Mouse (Mus musculus) kidney, embryonic 16.5 days (tissue): ENCODE measurements at regions not wholly inside any gene's neighbourhood (a gene's known extent, or its start where the extent isn't known, plus 50 kb on each side); places are given as distances from the start of the nearest gene placed in this dataset.

ENCODE experiments used
- ATAC-seq: fragments of 200-750 bp; cut with Nextera tagmentation; 2 replicates; pipeline ENCODE4 v1.8.0; 2017; ENCODE audit warnings: moderate TSS enrichment; ENCODE audit not compliant: low FRiP score, low TSS enrichment
- H3K27ac ChIP-seq: fragments of 300-500 bp; sonication (generic); 2 replicates; pipeline ENCODE4 v1.5.1; 2014; ENCODE audit warnings: low read length
- H3K27me3 ChIP-seq: fragments of 300-500 bp; sonication (generic); 2 replicates; pipeline ENCODE4 v1.6.1; 2014; ENCODE audit warnings: low read length, control low read depth, mixed read lengths; ENCODE audit not compliant: insufficient read depth
- H3K36me3 ChIP-seq: fragments of 300-500 bp; sonication (generic); 2 replicates; pipeline ENCODE4 v1.6.1; 2014; ENCODE audit warnings: low read length, control low read depth, mixed read lengths; ENCODE audit not compliant: insufficient read depth
- H3K4me1 ChIP-seq: fragments of 300-500 bp; sonication (generic); 2 replicates; pipeline ENCODE4 v1.6.1; 2014; ENCODE audit warnings: low read length, control low read depth, mixed read lengths; ENCODE audit not compliant: insufficient read depth
- H3K4me2 ChIP-seq: fragments of 300-500 bp; sonication (generic); replicated peaks from 2 replicates; pipeline ENCODE4 v1.6.1; 2014; ENCODE audit warnings: low read depth, low read length
- H3K4me3 ChIP-seq: fragments of 300-500 bp; sonication (generic); 2 replicates; pipeline ENCODE4 v1.5.1; 2014; ENCODE audit warnings: mild to moderate bottlenecking, low read length
- H3K9ac ChIP-seq: fragments of 300-500 bp; sonication (generic); replicated peaks from 2 replicates; pipeline ENCODE4 v1.6.1; 2014; ENCODE audit warnings: low read length
- H3K9me3 ChIP-seq: fragments of 300-500 bp; sonication (generic); 2 replicates; pipeline ENCODE4 v1.6.1; 2016; ENCODE audit warnings: low read length, control low read depth
- WGBS: fragments of 180-500 bp; shearing (Covaris S2); extraction: QIAGEN DNeasy Blood & Tissue Kit; methylation state at CpG from one replicate; pipeline ENCODE4 v1.1.7; 2014; 5-methylcytosine and 5-hydroxymethylcytosine counted together

DNA sequence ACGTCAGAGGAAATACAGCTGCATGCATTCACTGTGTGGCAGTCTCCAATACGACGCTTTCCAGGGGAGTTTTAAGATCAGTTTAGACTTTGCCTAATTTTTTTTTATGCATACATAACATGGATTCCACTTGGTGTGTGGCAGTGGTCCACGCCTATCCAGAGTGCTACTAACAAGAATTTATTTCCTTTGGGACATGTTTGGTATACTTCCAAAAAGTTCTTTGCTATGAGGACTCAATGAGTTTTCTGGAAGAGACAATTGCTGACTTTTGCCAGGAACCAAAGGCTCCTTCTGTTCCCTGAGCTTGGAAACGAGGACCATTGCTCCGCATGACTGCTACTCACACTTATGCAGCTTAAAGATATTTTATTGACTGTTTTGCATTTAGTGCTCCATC, 59.2 kb downstream of the Marcks start:
- peak overlapping the region; percentile 77 for H3K27ac ChIP-seq
- no peak for ATAC-seq

DNA sequence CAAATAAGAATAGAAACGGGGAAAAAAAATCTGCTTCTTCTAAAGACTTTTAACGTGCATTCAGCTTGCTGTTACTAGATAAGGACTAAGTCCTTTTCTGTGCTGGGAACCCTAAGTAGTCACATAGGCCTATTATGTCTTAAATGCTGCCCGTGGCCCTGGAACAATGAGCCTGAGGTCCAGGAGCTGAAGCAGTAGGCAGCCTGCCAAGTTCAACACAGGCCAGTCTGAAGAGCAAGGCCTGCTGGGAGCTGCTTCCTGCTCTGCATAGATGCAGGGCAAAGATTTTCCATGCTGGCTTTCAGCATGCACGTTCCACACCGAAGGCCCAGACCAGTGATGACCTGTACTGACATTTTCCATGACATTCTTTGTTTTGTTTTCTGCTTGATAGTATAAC, 60.3 kb downstream of the Marcks start:
- H3K9ac ChIP-seq = no peak overlapping the region
- 27% methylated on average over 5 of the region's 5 CpGs for WGBS
- no peaks in the 10 kb centered on the region for H3K27me3 ChIP-seq
- peak; percentile 94 for ATAC-seq
- H3K9me3 ChIP-seq = no peaks in the 10 kb centered on the region
- no peak overlapping the region for H3K4me2 ChIP-seq
- no peaks in the 10 kb centered on the region for H3K36me3 ChIP-seq
- peaks cover 17% of the 10 kb centered on the region for H3K4me1 ChIP-seq
- H3K4me3 ChIP-seq = no peak overlapping the region
- peak overlapping the region; percentile 77 for H3K27ac ChIP-seq

More for the DNA sequence above, 59.2 kb downstream of the Marcks start:
- no peak overlapping the region for H3K4me3 ChIP-seq
- H3K27me3 ChIP-seq = no peaks in the 10 kb centered on the region
- H3K9ac ChIP-seq = no peak overlapping the region
- peaks cover 17% of the 10 kb centered on the region for H3K4me1 ChIP-seq
- H3K36me3 ChIP-seq = no peaks in the 10 kb centered on the region
- H3K4me2 ChIP-seq = no peak overlapping the region
- H3K9me3 ChIP-seq = no peaks in the 10 kb centered on the region
- WGBS = 66% methylated on average over 6 of the region's 6 CpGs

DNA sequence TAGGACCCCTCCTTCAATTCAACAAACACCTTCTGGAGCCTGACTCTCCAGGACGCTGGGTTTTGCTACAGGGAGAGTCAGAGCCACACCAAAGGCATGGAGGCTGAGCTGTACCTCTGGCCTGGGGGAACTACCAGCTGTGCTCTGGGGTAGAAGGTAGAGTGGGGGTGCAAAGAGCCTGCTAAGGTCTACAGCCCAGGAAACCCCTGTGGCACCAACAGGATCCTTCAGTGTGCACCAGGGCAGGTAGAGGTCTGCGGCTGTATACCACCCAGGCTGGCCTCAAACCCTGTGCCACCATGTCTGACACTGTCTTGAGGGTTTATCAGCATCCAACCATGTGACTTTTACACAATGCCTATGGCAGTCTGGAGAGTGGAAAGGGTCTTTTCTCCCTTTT, 61.0 kb downstream of the Marcks start:
- Histone ChIP-seq H3K9me3 (no peaks in the 10 kb centered on the region), H3K4me1 (peaks cover 17% of the 10 kb centered on the region), H3K9ac (no peak overlapping the region), H3K4me3 (no peak overlapping the region), H3K36me3 (no peaks in the 10 kb centered on the region), H3K27me3 (no peaks in the 10 kb centered on the region), H3K27ac (peak overlapping the region; percentile 77), H3K4me2 (no peak overlapping the region)
- ATAC-seq = no peak
- 91% methylated on average over 2 of the region's 2 CpGs for WGBS

DNA sequence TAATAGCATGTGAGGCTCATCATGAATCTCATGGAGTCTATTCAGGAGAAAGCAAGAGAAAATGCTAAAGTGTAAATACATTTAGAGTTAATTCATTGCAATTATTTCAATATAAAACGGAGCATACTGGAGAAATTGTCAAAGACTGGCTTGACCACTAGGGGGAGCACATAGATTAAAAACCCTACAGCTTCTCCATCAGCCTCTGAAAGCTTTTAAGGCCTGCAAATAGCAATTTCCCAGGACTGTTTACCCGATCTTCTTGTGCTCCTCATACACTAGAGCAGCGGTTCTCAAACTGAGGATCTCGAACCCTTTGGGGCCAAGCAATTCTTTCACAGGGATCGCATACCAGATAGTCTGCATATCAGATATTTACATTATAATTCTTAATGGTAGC, 65.9 kb downstream of the Marcks start:
- no peak overlapping the region for H3K9ac ChIP-seq
- H3K36me3 ChIP-seq = no peaks in the 10 kb centered on the region
- H3K4me1 ChIP-seq = peaks cover 2% of the 10 kb centered on the region; the same call in 1 of the 2 replicates
- no peaks in the 10 kb centered on the region for H3K9me3 ChIP-seq
- ATAC-seq = peak; percentile 76; the same call in 1 of the 2 replicates
- H3K4me2 ChIP-seq = no peak overlapping the region
- 15% methylated on average over 5 of the region's 5 CpGs for WGBS
- no peaks in the 10 kb centered on the region for H3K27me3 ChIP-seq
- no peak overlapping the region for H3K4me3 ChIP-seq
- H3K27ac ChIP-seq = no peak overlapping the region

DNA sequence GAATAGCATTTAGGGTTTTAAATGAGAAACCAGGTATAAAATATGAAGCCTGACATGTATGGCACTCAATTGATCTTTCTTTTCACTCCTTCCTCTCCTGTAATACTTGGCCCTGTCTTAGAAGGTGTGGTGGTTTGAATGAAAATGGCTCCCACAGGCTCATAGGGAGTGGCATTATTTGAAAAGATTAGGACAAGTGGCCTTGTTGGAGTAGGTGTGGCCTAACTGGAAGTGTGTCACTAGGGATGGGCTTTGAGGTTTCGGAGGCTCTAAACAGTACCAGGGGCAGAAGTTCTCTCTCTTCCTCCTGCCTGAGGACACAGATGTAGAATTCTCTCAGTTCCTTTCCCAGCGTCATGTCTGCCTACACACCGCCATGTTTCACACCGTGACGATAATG, 66.7 kb downstream of the Marcks start:
- 97% methylated on average over 5 of the region's 5 CpGs for WGBS
- no peak for ATAC-seq
- no peaks in the 10 kb centered on the region for H3K4me1 ChIP-seq
- H3K27me3 ChIP-seq = no peaks in the 10 kb centered on the region
- no peak overlapping the region for H3K9ac ChIP-seq
- H3K9me3 ChIP-seq = no peaks in the 10 kb centered on the region
- H3K36me3 ChIP-seq = no peaks in the 10 kb centered on the region
- no peak overlapping the region for H3K4me3 ChIP-seq
- no peak overlapping the region for H3K27ac ChIP-seq
- no peak overlapping the region for H3K4me2 ChIP-seq

DNA sequence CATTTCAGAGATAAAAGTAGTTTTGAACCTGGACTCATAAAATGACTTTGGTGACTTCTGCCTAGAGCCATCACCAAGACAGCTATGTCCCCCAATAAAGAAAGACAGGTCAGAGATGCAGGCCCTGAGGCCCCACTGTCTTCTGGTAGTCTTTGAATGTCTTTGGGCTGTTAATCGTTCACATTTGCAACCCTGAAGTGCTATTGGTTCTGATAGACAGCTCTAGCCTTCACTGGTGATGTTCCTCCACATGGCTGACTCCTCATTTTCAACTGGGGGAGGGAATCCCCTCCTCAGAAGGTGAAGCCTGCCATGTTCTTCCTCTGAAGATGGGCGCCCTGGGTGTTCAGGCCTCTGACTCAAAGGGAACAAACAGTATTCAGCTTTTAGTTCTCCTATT, 67.3 kb downstream of the Marcks start:
- Histone ChIP-seq H3K36me3 (no peaks in the 10 kb centered on the region), H3K4me3 (no peak overlapping the region), H3K4me2 (no peak overlapping the region), H3K9ac (no peak overlapping the region), H3K27me3 (no peaks in the 10 kb centered on the region), H3K9me3 (no peaks in the 10 kb centered on the region), H3K27ac (no peak overlapping the region), H3K4me1 (no peaks in the 10 kb centered on the region)
- ATAC-seq = no peak
- 78% methylated on average over 2 of the region's 2 CpGs for WGBS
